Mouse (Mus musculus) C2C12 (cell line): ENCODE measurements around the gene Hist1h2ag. TPM values are rescaled to one million over a fixed set of nuclear protein-coding genes. Genes with fewer than 3 reads are reported as not detected.

Experiments used
- H3K27me3 ChIP-seq: one replicate; pipeline ENCODE4 v1.6.1; 2011; ENCODE audit not compliant: control insufficient read depth, insufficient read depth, insufficient read length
- H3K36me3 ChIP-seq: one replicate; pipeline ENCODE4 v1.6.1; 2011; ENCODE audit not compliant: control insufficient read depth, insufficient read depth
- H3K4me3 ChIP-seq: one replicate; pipeline ENCODE4 v1.5.1; 2011; ENCODE audit warnings: mild to moderate bottlenecking, control low read depth; ENCODE audit not compliant: poor library complexity, insufficient read depth, severe bottlenecking
- H3K79me2 ChIP-seq: one replicate; pipeline ENCODE4 v1.6.1; 2011; ENCODE audit not compliant: control insufficient read depth, insufficient read depth
- H3K79me3 ChIP-seq: one replicate; pipeline ENCODE4 v1.6.1; 2011; ENCODE audit warnings: low read depth, control low read depth
- H3ac ChIP-seq: one replicate; pipeline ENCODE3; 2011; ENCODE audit warnings: low read depth; ENCODE audit not compliant: control insufficient read depth, insufficient read length
- CEBPB ChIP-seq: IDR thresholded peaks from one replicate; pipeline ENCODE4 v1.6.1; 2011; ENCODE audit warnings: low read depth, mild to moderate bottlenecking, control low read depth, moderate library complexity
- CTCF ChIP-seq: IDR thresholded peaks from one replicate; pipeline ENCODE4 v1.5.1; 2011; ENCODE audit not compliant: control insufficient read depth, insufficient read depth, insufficient read length
- FOSL1 ChIP-seq: IDR thresholded peaks from one replicate; pipeline ENCODE4 v1.8.0; 2011; ENCODE audit warnings: mild to moderate bottlenecking, low read length; ENCODE audit not compliant: poor library complexity, insufficient read depth, severe bottlenecking
- MAX ChIP-seq: IDR thresholded peaks from one replicate; pipeline ENCODE4 v1.6.1; 2011; ENCODE audit warnings: mild to moderate bottlenecking, control low read depth
- MYOD1 ChIP-seq: IDR thresholded peaks from one replicate; pipeline ENCODE4 v1.6.1; 2011; ENCODE audit warnings: low read depth; ENCODE audit not compliant: control insufficient read depth, insufficient read length
- MYOG ChIP-seq: IDR thresholded peaks from one replicate; pipeline ENCODE4 v1.6.1; 2011; ENCODE audit not compliant: control insufficient read depth, insufficient read length; ENCODE audit errors: extremely low read depth
- USF1 ChIP-seq: IDR thresholded peaks from one replicate; pipeline ENCODE4 v1.6.1; 2011; ENCODE audit warnings: low read depth, mild to moderate bottlenecking, control low read depth, moderate library complexity
- polyA plus RNA-seq: library from polyadenylated mRNA; unstranded; fragments of >200 nt; fragmentation: generic; extraction: Trizol; gene quantifications from one replicate; pipeline ENCODE4 v1.2.1, GENCODE M21; 2012; ENCODE audit warnings: missing spikeins

Hist1h2ag gene
- polyA plus RNA-seq, 1 experiment, result 9.8 TPM

DNA sequence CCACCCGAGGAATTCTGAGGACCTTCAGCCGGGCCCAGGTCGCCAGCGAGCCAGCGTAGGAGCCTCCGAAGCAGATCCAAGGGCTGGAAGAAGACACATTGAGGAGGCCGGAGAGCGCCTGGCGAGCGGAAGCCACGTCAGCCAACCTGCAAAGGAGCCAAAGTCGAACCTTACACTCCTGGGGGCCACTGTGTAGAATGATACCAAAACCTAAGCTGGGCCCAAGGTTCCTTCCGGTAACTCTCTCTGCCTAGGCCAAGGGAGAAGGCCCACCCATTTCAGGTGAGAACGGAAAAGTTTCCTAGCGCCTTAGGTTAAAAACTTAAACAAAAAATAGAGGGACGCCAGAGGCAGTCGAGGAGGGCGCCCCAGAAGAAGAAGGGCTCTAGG is 35.6 kb downstream of the Hist1h2ag start:
- Histone ChIP-seq H3K36me3 (no peaks in the 10 kb centered on the region), H3K79me3 (no peaks in the 10 kb centered on the region), H3K79me2 (no peaks in the 10 kb centered on the region), H3K4me3 (no peak overlapping the region), H3ac (no peak overlapping the region), H3K27me3 (peaks cover 16% of the 10 kb centered on the region)
- no peak for TF ChIP-seq USF1

DNA sequence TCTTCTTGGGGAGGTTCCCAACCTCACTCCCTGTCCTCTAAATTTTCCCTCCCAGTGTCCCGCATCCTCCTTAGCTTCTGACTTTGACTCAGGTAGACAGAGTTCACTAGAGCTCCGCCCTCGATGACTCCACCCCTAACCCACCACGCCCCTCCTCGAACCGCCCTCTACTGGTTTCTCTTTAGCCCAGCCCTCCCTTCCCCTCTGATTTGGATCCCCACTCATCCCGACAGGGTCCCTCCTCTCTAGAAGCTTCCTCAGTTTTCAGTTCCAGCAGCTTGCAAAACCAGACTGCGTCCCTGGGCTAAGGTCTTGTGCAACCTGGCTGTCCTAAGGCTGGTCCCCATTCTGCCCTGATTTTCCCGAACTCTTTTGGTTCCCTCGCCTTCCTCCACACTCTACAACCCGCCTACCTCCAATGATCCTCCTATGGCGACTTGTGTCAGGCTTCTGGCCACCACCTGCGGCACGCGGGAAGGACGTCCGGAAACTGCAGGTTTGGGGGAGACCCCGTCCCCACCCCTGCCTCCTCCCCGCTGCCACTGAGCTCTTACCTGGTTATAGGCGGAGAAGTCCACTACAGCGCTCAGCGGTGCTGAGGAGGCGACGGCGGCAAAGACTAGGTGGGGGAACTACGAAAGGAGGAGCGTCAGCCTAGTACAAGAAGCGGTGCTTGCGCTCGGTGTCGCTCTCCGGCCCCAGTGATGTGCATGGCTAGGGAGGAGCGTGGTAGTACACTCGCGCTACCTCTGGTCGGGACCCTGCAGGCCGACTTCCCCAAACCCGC is 36.2 kb downstream of the Hist1h2ag start:
- Histone ChIP-seq H3K36me3 (no peaks in the 10 kb centered on the region), H3K27me3 (peaks cover 16% of the 10 kb centered on the region), H3K79me3 (no peaks in the 10 kb centered on the region), H3ac (peak overlapping the region; percentile 46), H3K4me3 (peak overlapping the region; percentile 34), H3K79me2 (no peaks in the 10 kb centered on the region)
- TF ChIP-seq MYOD1 (no peak), CEBPB (no peak), USF1 (no peak)

DNA sequence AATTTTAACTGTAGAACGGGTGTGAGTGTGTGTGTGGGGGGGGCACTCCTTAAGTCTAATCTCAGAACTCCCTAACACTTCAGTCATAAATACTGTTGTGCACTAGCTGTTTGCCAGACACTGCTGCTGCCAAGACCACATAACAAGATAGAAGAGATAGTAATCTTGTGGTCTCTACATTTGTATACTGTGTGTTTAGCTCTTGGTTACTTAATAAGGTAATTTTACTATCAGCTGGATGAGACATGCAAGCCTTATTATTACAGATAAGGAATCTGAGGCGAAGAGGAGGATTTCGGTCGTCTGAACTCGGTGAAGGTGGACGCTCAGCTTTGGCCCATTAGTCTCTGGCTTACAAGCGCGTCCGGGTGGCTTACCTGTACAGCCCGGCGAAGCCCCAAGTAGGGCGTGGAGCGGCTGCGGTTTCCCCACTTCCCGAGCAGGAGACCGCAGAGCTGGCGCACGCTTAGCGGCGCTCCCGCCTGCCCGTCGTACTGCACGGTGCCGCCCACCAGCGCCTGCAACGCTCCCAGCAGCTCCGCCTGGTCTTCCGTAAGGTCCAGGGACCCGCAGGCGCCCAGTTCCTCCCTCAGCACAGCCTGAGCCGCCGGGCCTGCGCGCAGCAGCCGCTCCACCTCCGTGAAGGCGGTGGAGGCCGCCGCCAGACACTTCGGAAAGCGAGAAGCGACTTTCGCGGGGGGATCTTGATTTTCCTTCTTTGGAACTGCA is 37.0 kb downstream of the Hist1h2ag start:
- no peak for TF ChIP-seq USF1
- TF ChIP-seq MAX, result no peak
- TF ChIP-seq MYOG, result no peak
- no peak for TF ChIP-seq CEBPB
- no peak for TF ChIP-seq FOSL1
- no peak for TF ChIP-seq CTCF
- TF ChIP-seq MYOD1, result no peak
- H3K36me3 ChIP-seq, result no peaks in the 10 kb centered on the region
- H3K27me3 ChIP-seq, result peaks cover 16% of the 10 kb centered on the region
- H3K4me3 ChIP-seq, result peak overlapping the region; percentile 34
- peak overlapping the region; percentile 43 for H3ac ChIP-seq
- no peaks in the 10 kb centered on the region for H3K79me2 ChIP-seq
- no peaks in the 10 kb centered on the region for H3K79me3 ChIP-seq

DNA sequence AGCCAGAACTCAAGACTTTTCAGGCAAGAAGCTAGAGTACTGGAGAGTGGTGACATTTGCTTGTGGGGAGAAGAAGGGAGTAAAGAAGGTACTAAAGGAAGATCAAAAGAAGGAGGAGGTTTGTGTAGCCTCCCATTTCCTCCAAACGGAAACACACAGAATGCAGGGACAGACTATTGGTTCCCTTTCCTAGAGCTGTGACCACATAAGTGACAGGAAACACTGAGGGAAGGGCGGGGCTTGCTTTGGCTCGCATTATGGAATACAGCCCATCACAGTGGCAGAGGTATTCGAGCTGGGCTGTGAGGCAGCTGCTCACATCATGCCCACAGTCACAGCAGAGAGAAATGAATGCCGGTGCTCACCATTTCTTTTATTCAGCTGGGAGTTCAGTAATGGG is 40.9 kb downstream of the Hist1h2ag start:
- Histone ChIP-seq H3K36me3 (no peaks in the 10 kb centered on the region), H3K27me3 (peaks cover 3% of the 10 kb centered on the region), H3K79me2 (no peaks in the 10 kb centered on the region), H3ac (no peak overlapping the region), H3K4me3 (no peak overlapping the region), H3K79me3 (no peaks in the 10 kb centered on the region)
- TF ChIP-seq USF1, result no peak
- TF ChIP-seq MAX, result no peak
- TF ChIP-seq MYOG, result no peak
- no peak for TF ChIP-seq CTCF
- no peak for TF ChIP-seq MYOD1
- TF ChIP-seq FOSL1, result no peak
- TF ChIP-seq CEBPB, result no peak

GRCm38 (mm10) chr13:22001346-22001745 is 41.4 kb downstream of the Hist1h2ag start:
- H3K79me2 ChIP-seq, result no peaks in the 10 kb centered on the region
- no peak overlapping the region for H3ac ChIP-seq
- no peak overlapping the region for H3K4me3 ChIP-seq
- H3K79me3 ChIP-seq, result no peaks in the 10 kb centered on the region
- H3K27me3 ChIP-seq, result no peaks in the 10 kb centered on the region
- H3K36me3 ChIP-seq, result no peaks in the 10 kb centered on the region
- TF ChIP-seq CTCF (no peak), MAX (no peak), MYOD1 (no peak), FOSL1 (no peak), MYOG (no peak), USF1 (no peak), CEBPB (no peak)

DNA sequence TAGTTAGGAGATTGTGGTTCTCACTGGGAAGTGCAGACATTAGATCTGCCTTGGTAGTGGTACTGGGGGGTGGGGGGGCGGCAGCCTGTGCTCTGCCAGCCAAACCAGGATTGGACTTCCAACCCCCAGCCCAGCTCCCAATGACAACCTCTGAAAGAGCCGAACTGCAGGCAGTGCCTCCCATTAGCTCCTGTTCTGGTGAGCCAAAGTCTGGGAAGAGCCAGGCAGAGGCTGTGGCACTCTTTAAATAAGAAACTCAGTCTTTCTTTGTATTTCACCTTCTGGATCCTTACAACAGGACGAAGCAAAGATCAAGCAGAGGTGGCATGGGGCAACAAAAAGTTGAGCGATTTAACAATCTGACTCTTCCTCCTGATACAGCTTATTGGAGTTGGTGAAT is 43.6 kb downstream of the Hist1h2ag start:
- no peak overlapping the region for H3ac ChIP-seq
- H3K36me3 ChIP-seq, result no peaks in the 10 kb centered on the region
- no peaks in the 10 kb centered on the region for H3K79me3 ChIP-seq
- H3K27me3 ChIP-seq, result no peaks in the 10 kb centered on the region
- H3K4me3 ChIP-seq, result no peak overlapping the region
- no peaks in the 10 kb centered on the region for H3K79me2 ChIP-seq
- TF ChIP-seq MAX (no peak), CTCF (no peak), USF1 (no peak), MYOD1 (no peak), CEBPB (no peak), FOSL1 (no peak), MYOG (no peak)
